Mouse (Mus musculus) C3H10T1/2 (cell line): Measurements from ENCODE around the gene Ttc19. TPM values are rescaled to one million over a fixed set of nuclear protein-coding genes. Genes with fewer than 3 reads are reported as not detected.

Source experiments
- polyA plus RNA-seq, 2 experiments: library from polyadenylated mRNA; unstranded; fragments of >200 nt; fragmentation: generic; extraction: Trizol; gene quantifications; one replicate each; pipeline ENCODE4 v1.2.1; 2012; ENCODE audit warnings: missing spikeins in 2 of 2

The Ttc19 gene
- 1 to 10 TPM; 1.4 to 6.7 TPM for polyA plus RNA-seq

DNA sequence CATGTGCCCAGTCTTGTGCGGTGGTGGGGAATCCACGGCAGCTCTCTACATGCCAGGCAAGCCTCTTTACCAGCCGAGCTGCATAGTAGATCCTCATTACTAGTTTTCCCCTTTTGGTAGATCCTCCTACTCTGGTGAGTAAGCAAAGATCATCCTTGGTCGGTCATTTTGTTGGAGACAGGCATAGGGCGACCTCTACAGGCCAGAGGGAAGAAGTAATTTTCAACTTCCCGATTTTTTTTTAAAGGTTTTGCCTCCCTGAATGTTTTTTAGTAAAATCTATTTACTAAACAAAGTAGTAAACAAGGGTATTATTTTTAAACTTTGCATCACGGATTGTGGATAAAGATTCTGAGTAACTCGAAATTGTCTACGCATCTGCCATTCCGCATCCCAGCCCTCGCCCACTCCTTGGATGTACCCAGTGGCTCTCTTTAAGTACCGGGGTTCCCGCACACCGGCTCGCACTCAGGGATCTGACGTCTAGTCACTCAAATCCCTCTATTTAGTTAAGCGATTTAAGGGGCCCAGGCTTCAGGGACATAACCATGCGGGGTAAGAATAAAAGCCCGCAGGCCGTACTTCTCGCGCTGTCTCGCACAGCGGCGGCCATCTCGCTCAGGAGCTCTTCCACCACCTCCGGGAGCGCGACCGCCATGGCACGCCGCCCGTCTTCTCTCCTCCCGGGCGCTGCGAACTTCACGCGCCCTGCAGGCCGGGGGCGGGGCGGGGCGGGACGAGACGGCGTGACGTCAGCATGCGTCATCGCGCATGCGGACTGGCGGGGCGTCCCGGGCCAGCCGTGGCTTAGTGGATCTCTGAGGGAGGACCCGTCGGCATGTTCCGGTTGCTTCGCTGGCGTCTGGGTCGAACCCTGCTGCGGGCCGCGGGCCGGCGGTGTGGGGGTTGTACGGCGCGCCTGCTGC lies at the start of gene Ttc19, which contains the start of gene Zswim7:
TSS of gene Ttc19 (plus strand) at position 799 of the 926 bp plus-strand sequence.
TSS of gene Zswim7 (minus strand) at position 701 of the 926 bp plus-strand sequence.

DNA sequence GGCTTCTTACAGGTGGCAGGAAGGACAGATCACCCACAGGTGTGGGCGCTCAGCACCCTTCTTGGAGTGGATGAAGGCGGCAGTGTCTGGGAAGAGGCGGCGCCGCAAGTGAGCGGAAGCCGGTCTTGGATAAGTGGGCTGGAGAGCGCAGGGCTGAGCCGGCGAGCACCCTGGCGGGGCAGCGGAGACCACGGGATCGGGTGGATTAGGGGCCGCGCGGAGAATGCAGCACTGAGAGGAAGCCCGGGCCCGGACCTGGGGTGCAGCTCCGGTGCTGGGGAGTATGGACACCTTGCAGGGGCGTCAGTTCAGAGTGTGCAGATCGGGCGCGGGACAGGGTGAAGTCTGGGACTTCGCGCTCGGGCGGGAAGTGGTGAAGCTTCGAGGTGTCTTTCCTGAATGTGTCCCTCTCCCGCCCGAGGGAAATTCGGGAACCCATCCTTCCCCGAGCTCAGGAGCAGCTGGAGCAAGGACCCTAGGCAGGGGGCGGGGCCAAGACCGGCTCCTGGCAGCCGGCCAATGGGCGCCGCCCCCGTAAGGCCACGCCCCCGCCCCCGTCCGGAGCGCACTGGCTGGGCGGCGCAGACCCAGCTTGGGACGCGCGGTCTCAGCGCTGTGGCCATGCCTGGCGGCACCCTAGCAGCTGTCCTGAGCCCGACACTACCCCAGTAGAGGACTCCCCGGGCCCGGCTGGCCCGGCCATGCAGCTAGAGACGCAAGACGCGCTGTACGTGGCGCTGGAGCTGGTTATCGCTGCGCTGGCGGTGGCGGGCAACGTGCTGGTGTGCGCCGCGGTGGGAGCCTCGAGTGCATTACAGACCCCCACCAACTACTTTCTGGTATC lies 32.6 kb upstream of the Ttc19 start, which contains the start of gene Adora2b:
TSS of gene Adora2b (plus strand) at position 584 of the 844 bp plus-strand sequence.

Other genes with a start within 250 kb of the Ttc19 start
- 1 to 10 TPM in 1 of 2 experiments, under 1 TPM in 1; 0.20 to 1.2 TPM for gene Adora2b, start 32.5 kb upstream of the Ttc19 start, polyA plus RNA-seq
- gene Zswim7, start 98 bp upstream of the Ttc19 start, polyA plus RNA-seq, result 10 to 100 TPM; 21.0 to 53.8 TPM
- 1 to 10 TPM; 2.2 to 3.1 TPM for gene Pigl, start 177.0 kb downstream of the Ttc19 start, polyA plus RNA-seq
- 10 to 100 TPM in 1 of 2 experiments, 1 to 10 TPM in 1; 9.6 to 54.3 TPM for gene Ncor1, start 177.1 kb downstream of the Ttc19 start, polyA plus RNA-seq